Mouse (Mus musculus) NIH3T3 (cell line): Measurements from ENCODE around the gene Slc16a5.

Experiments
- DNase-seq: peaks from one replicate; pipeline ENCODE4 v3.0.0-alpha.2; 2012; ENCODE audit warnings: low read depth

The Slc16a5 gene

GRCm38 (mm10) chr11:115462243-115462891, at the start of gene Slc16a5:
Slc16a5 (plus strand) TSS chr11:115462474.
- no peak for DNase-seq

GRCm38 (mm10) chr11:115419531-115420237, 42.6 kb upstream of the Slc16a5 start, which contains the start of the genes Atp5h and Kctd2:
Atp5h (minus strand) TSS chr11:115419962.
Kctd2 (plus strand) TSS chr11:115420128.
- DNase-seq: peak; percentile 98

- DNase-seq: peak; percentile 75
Measured at GRCm38 (mm10) chr11:115420336-115421190, 41.7 kb upstream of the Slc16a5 start.

- DNase-seq: peak; percentile 13
Measured at GRCm38 (mm10) chr11:115421328-115421727, 40.9 kb upstream of the Slc16a5 start.

- DNase-seq: no peak
Measured at GRCm38 (mm10) chr11:115421972-115422371, 40.3 kb upstream of the Slc16a5 start.

GRCm38 (mm10) chr11:115423091-115423490, 39.2 kb upstream of the Slc16a5 start:
- no peak for DNase-seq

- no peak for DNase-seq
Measured at GRCm38 (mm10) chr11:115424666-115425065, 37.6 kb upstream of the Slc16a5 start.

- DNase-seq: no peak
Measured at GRCm38 (mm10) chr11:115425671-115426070, 36.6 kb upstream of the Slc16a5 start.

GRCm38 (mm10) chr11:115427482-115428331, 34.6 kb upstream of the Slc16a5 start:
- DNase-seq: peak; percentile 78

- DNase-seq: no peak
Measured at GRCm38 (mm10) chr11:115429307-115429706, 33.0 kb upstream of the Slc16a5 start.

GRCm38 (mm10) chr11:115430561-115430960, 31.7 kb upstream of the Slc16a5 start:
- DNase-seq: no peak

- no peak for DNase-seq
Measured at GRCm38 (mm10) chr11:115432814-115433213, 29.5 kb upstream of the Slc16a5 start.

GRCm38 (mm10) chr11:115433342-115433741, 28.9 kb upstream of the Slc16a5 start:
- DNase-seq: no peak

- DNase-seq: no peak
Measured at GRCm38 (mm10) chr11:115435596-115436337, 26.5 kb upstream of the Slc16a5 start.

GRCm38 (mm10) chr11:115437571-115438122, 24.6 kb upstream of the Slc16a5 start:
- peak; percentile 67 for DNase-seq

GRCm38 (mm10) chr11:115439326-115439725, 22.9 kb upstream of the Slc16a5 start:
- DNase-seq: no peak

- peak; percentile 34 for DNase-seq
Measured at GRCm38 (mm10) chr11:115439906-115440595, 22.2 kb upstream of the Slc16a5 start, which contains the start of gene Trim80. Trim80 (plus strand) TSS chr11:115440545.

- DNase-seq: no peak
Measured at GRCm38 (mm10) chr11:115441417-115441816, 20.9 kb upstream of the Slc16a5 start.

GRCm38 (mm10) chr11:115446906-115447305, 15.4 kb upstream of the Slc16a5 start:
- DNase-seq: no peak
